Mouse (Mus musculus) embryonic fibroblast, embryonic 13.5 days (primary cell): ENCODE measurements around the gene Slc39a1. TPM values are rescaled to one million over a fixed set of nuclear protein-coding genes. Genes with fewer than 3 reads are reported as not detected.

Experiments
- H3K27ac ChIP-seq: 2 replicates; pipeline ENCODE4 v1.5.1; 2012; ENCODE audit warnings: low read length, control low read depth, inconsistent platforms; ENCODE audit not compliant: insufficient read depth
- H3K4me1 ChIP-seq: 2 replicates; pipeline ENCODE4 v1.6.1; 2011; ENCODE audit warnings: low read length; ENCODE audit not compliant: control insufficient read depth, insufficient read depth
- H3K4me3 ChIP-seq: 2 replicates; pipeline ENCODE4 v1.5.1; 2011; ENCODE audit warnings: mild to moderate bottlenecking, control low read depth, low read length; ENCODE audit not compliant: insufficient read depth
- CTCF ChIP-seq: IDR thresholded peaks from 2 replicates; pipeline ENCODE4 v1.5.1; 2011; ENCODE audit warnings: mild to moderate bottlenecking, control low read depth, low read length, moderate library complexity, borderline replicate concordance; ENCODE audit not compliant: insufficient read depth
- POLR2A ChIP-seq: IDR thresholded peaks from 2 replicates; pipeline ENCODE4 v1.6.1; 2011; ENCODE audit warnings: low read depth, mild to moderate bottlenecking, control low read depth, low read length, moderate library complexity
- polyA plus RNA-seq: library from polyadenylated mRNA; stranded (reverse); fragments of >200 nt; gene quantifications from 2 replicates; pipeline ENCODE4 v1.2.4, GENCODE M21; 2011; ENCODE audit warnings: low read depth; ENCODE audit not compliant: missing spikeins, insufficient read length

Slc39a1 gene
- polyA plus RNA-seq = 253 and 312 TPM in 2 replicates

DNA sequence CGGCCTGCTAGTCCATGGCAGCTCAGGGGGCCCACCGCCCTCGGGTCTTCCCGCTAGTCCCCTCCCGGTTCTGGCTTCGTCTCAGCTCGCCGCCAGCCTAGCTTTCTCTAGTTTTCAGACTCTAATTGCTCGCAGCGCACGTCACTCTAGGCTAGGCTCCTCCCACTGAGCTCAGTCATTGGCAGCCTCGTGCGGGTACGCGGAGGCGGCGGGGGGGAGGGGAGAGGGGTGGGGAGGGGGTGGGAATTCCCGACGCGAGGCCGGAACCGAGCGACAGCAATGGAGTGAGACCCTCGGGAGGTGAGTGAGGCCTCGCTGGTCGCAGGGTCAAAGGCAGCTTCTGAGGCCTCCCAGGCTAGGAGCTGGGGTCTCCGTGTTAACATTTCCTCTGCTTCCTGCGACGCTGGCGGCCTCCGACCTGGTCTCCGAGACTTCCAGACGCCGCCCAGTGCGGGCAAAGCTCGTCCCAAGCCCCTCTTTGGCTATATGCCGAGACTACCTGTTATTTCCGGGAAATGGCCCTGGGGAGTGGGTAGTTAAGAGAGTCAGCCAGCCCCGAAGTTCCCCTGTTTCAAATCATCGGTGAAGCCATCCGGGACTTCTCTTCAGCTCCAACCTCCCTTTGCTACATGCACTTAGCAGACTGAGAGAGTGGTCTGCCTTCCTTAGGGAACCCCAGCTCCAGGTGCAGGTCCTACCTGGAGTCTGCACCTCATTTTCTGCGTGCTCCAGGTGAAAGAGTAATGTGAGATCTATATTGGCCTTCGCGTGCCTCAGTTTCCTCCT is at the start of gene Slc39a1:
Slc39a1 (plus strand) TSS at position 213 of the 786 bp plus-strand sequence.
- H3K4me1 ChIP-seq = peaks cover 13% of the 10 kb centered on the region
- peak within 1 kb of the TSS; percentile 98 for H3K27ac ChIP-seq
- TF ChIP-seq POLR2A (peak; percentile 71), CTCF (no peak)
- peak within 1 kb of the TSS; percentile 69 for H3K4me3 ChIP-seq

- Histone ChIP-seq H3K4me3 (no peak overlapping the region), H3K4me1 (no peaks in the 10 kb centered on the region; the same call in 1 of the 2 replicates), H3K27ac (no peak overlapping the region)
- no peak for TF ChIP-seq POLR2A
- no peak for TF ChIP-seq CTCF
Measured at GRCm38 (mm10) chr3:90202884-90203283, 45.1 kb upstream of the Slc39a1 start.

- TF ChIP-seq POLR2A = no peak
- no peak for TF ChIP-seq CTCF
- Histone ChIP-seq H3K27ac (no peak overlapping the region), H3K4me1 (no peaks in the 10 kb centered on the region; the same call in 1 of the 2 replicates), H3K4me3 (no peak overlapping the region)
Measured at GRCm38 (mm10) chr3:90203619-90204018, 44.4 kb upstream of the Slc39a1 start.

DNA sequence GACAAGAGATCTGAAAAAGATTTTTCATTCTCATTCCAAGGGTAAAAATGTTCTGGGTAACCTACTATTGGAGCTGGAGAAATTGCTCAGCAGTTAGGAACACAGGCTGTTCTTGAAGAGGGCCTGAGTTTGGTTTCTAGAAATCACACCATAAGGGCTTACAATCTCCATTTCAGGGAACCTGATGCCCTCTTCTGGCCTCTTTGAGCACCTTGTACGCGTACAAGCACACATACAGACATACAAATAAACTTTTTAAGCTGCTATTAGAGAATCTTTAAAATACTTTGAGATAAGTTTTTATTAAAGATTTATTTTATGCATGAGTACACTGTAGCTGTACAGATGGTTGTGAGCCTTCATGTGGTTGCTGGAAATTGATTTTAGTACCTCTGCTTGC is 43.4 kb upstream of the Slc39a1 start:
- H3K4me3 ChIP-seq = no peak overlapping the region
- no peak for TF ChIP-seq POLR2A
- TF ChIP-seq CTCF = no peak

DNA sequence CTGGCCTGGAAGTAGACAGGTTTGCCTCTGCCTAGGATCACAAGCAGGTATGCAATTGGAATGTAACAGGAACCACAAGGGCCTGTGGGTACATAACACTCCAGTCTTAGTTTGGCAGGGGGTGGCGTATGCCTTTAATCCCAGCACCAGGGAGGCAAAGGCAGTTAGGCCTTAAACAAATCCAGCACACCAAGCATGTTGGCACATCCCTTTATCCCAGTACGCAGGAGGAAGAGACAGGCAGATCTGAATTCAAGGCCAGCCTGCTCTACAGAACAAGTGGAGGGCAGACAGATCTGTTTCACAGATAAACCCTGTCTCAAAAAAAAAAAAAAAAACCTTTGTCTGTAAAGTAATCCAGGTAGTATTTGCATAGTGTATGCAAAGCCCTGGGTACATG is 39.3 kb upstream of the Slc39a1 start:
- no peak overlapping the region for H3K27ac ChIP-seq

More for the DNA sequence above, 43.4 kb upstream of the Slc39a1 start:
- Histone ChIP-seq H3K4me1 (no peaks in the 10 kb centered on the region), H3K27ac (no peak overlapping the region)

GRCm38 (mm10) chr3:90209908-90210566 is 37.9 kb upstream of the Slc39a1 start:
- Histone ChIP-seq H3K4me3 (no peak overlapping the region; the same call in 1 of the 2 replicates), H3K4me1 (peaks cover 6% of the 10 kb centered on the region), H3K27ac (no peak overlapping the region)
- 0 out of 2 replicates have a peak, but pooled peaks have one; percentile 17 for TF ChIP-seq POLR2A
- no peak for TF ChIP-seq CTCF

More for the DNA sequence above, 39.3 kb upstream of the Slc39a1 start:
- Histone ChIP-seq H3K4me1 (peaks cover 6% of the 10 kb centered on the region), H3K4me3 (no peak overlapping the region)
- TF ChIP-seq CTCF = no peak
- TF ChIP-seq POLR2A = no peak

GRCm38 (mm10) chr3:90211475-90212398 is 36.2 kb upstream of the Slc39a1 start:
- H3K4me1 ChIP-seq = peaks cover 6% of the 10 kb centered on the region
- peak overlapping the region; percentile 79 for H3K4me3 ChIP-seq
- TF ChIP-seq POLR2A = peak; percentile 7; the same call in 1 of the 2 replicates
- no peak for TF ChIP-seq CTCF

GRCm38 (mm10) chr3:90212723-90213122 is 35.2 kb upstream of the Slc39a1 start:
- Histone ChIP-seq H3K4me3 (peak overlapping the region; percentile 79), H3K27ac (no peak overlapping the region)

More at GRCm38 (mm10) chr3:90211475-90212398, 36.2 kb upstream of the Slc39a1 start:
- no peak overlapping the region for H3K27ac ChIP-seq

GRCm38 (mm10) chr3:90213377-90213866 is 34.5 kb upstream of the Slc39a1 start, which contains the start of the genes Rps27 and Rab13:
Gene Rps27 (minus strand): TSS chr3:90213651.
Gene Rab13 (plus strand): TSS chr3:90213695.
- peaks cover 6% of the 10 kb centered on the region for H3K4me1 ChIP-seq
- TF ChIP-seq POLR2A (peak; percentile 99), CTCF (no peak)
- peak within 1 kb of the TSS; percentile 79 for H3K4me3 ChIP-seq
- peak within 1 kb of the TSS; percentile 61 for H3K27ac ChIP-seq

More at GRCm38 (mm10) chr3:90212723-90213122, 35.2 kb upstream of the Slc39a1 start:
- TF ChIP-seq POLR2A (no peak), CTCF (no peak)
- peaks cover 6% of the 10 kb centered on the region for H3K4me1 ChIP-seq
